Mouse (Mus musculus) cerebellum, adult 2 months (tissue): ENCODE results near the gene Dnajc9.
A peak's percentile ranks its signal among the peaks of the same experiment; 100 is the strongest.

Experiments
- CTCF ChIP-seq: fragments of 200-500 bp; IDR thresholded peaks from 2 replicates; pipeline ENCODE4 v1.5.1; 2011; ENCODE audit warnings: low read depth, mild to moderate bottlenecking, control low read depth, low read length, moderate library complexity, borderline replicate concordance; ENCODE audit not compliant: insufficient read depth
- POLR2A ChIP-seq: fragments of 200-500 bp; IDR thresholded peaks from 2 replicates; pipeline ENCODE4 v1.6.1; 2011; ENCODE audit warnings: low read length, control low read depth, borderline replicate concordance; ENCODE audit not compliant: insufficient read depth

GRCm38 (mm10) chr14:20340149-20340548 is 48.6 kb downstream of the Dnajc9 start:
- TF ChIP-seq CTCF (peak; percentile 28; the same call in 1 of the 2 replicates), POLR2A (no peak)
